Mouse (Mus musculus) limb, embryonic 12.5 days (tissue): ENCODE data around the gene Smtn. TPM values are rescaled to one million over a fixed set of nuclear protein-coding genes. Genes with fewer than 3 reads are reported as not detected.
A peak's percentile ranks its signal among the peaks of the same experiment; 100 is the strongest.

Experiments used
- ATAC-seq: fragments of 200-750 bp; cut with Nextera tagmentation; 2 replicates; pipeline ENCODE4 v1.8.0; 2017; ENCODE audit warnings: low read depth, moderate TSS enrichment; ENCODE audit not compliant: insufficient number of reproducible peaks, insufficient read depth, low FRiP score, low TSS enrichment
- H3K27ac ChIP-seq: fragments of 300-500 bp; sonication (generic); 2 replicates; pipeline ENCODE4 v1.5.1; 2016; ENCODE audit warnings: mild to moderate bottlenecking, moderate library complexity
- H3K27me3 ChIP-seq: fragments of 300-500 bp; sonication (generic); 2 replicates; pipeline ENCODE4 v1.6.1; 2016; ENCODE audit warnings: mild to moderate bottlenecking, moderate library complexity
- H3K36me3 ChIP-seq: fragments of 300-500 bp; sonication (generic); 2 replicates; pipeline ENCODE4 v1.6.1; 2016; ENCODE audit warnings: mild to moderate bottlenecking, moderate library complexity
- H3K4me1 ChIP-seq: fragments of 300-500 bp; sonication (generic); replicated peaks from 2 replicates; pipeline ENCODE4 v1.6.1; 2016
- H3K4me2 ChIP-seq: fragments of 300-500 bp; sonication (generic); 2 replicates; pipeline ENCODE4 v1.6.1; 2016; ENCODE audit warnings: mild to moderate bottlenecking, moderate library complexity
- H3K4me3 ChIP-seq: fragments of 300-500 bp; sonication (generic); replicated peaks from 2 replicates; pipeline ENCODE4 v1.5.1; 2016; ENCODE audit warnings: mild to moderate bottlenecking
- H3K9ac ChIP-seq: fragments of 300-500 bp; sonication (generic); replicated peaks from 2 replicates; pipeline ENCODE4 v1.6.1; 2016; ENCODE audit warnings: mild to moderate bottlenecking, moderate library complexity
- H3K9me3 ChIP-seq: fragments of 300-500 bp; sonication (generic); 2 replicates; pipeline ENCODE4 v1.6.1; 2016; ENCODE audit warnings: mild to moderate bottlenecking, moderate library complexity
- WGBS: fragments of 180-500 bp; shearing (Covaris S2); methylation state at CpG from one replicate; pipeline ENCODE4 v1.1.7; 2016; 5-methylcytosine and 5-hydroxymethylcytosine counted together
- polyA plus RNA-seq: library from polyadenylated mRNA; unstranded; fragments of >200 nt; fragmentation: Nextera tagmentation; extraction: Ambion mirVana; gene quantifications from 2 replicates; pipeline ENCODE4 v1.2.1, GENCODE M21; 2016

The Smtn gene
- polyA plus RNA-seq, 1 experiment from 2014 or later = 46.4 TPM

GRCm38 (mm10) chr11:3547969-3548368 is 7.6 kb upstream of the Smtn start:
- Histone ChIP-seq H3K4me1 (peaks cover 13% of the 10 kb centered on the region; the same call in 1 of the 2 replicates), H3K9ac (no peak overlapping the region), H3K27me3 (no peaks in the 10 kb centered on the region), H3K4me2 (no peak overlapping the region), H3K4me3 (no peak overlapping the region), H3K36me3 (no peaks in the 10 kb centered on the region), H3K27ac (no peak overlapping the region), H3K9me3 (peaks cover 6% of the 10 kb centered on the region; the same call in 1 of the 2 replicates)
- 44% methylated on average over 6 of the region's 6 CpGs for WGBS
- no peak for ATAC-seq

GRCm38 (mm10) chr11:3547047-3547446 is 6.6 kb upstream of the Smtn start:
- 94% methylated on average over 2 of the region's 2 CpGs for WGBS
- no peak for ATAC-seq
- peaks cover 16% of the 10 kb centered on the region; the same call in 1 of the 2 replicates for H3K4me1 ChIP-seq

GRCm38 (mm10) chr11:3546242-3546562 is 5.8 kb upstream of the Smtn start:
- H3K4me2 ChIP-seq = no peak overlapping the region
- peaks cover 6% of the 10 kb centered on the region; the same call in 1 of the 2 replicates for H3K9me3 ChIP-seq
- peak overlapping the region; percentile 23; the same call in 1 of the 2 replicates for H3K27ac ChIP-seq
- ATAC-seq = no peak
- peaks cover 16% of the 10 kb centered on the region; the same call in 1 of the 2 replicates for H3K4me1 ChIP-seq
- H3K36me3 ChIP-seq = no peaks in the 10 kb centered on the region
- H3K27me3 ChIP-seq = no peaks in the 10 kb centered on the region
- 22% methylated on average over 1 of the region's 1 CpGs for WGBS
- no peak overlapping the region for H3K4me3 ChIP-seq
- no peak overlapping the region for H3K9ac ChIP-seq

More at GRCm38 (mm10) chr11:3547047-3547446, 6.6 kb upstream of the Smtn start:
- H3K9me3 ChIP-seq = peaks cover 6% of the 10 kb centered on the region; the same call in 1 of the 2 replicates
- H3K27ac ChIP-seq = no peak overlapping the region
- no peaks in the 10 kb centered on the region for H3K36me3 ChIP-seq
- H3K4me3 ChIP-seq = no peak overlapping the region
- no peak overlapping the region for H3K9ac ChIP-seq
- H3K4me2 ChIP-seq = no peak overlapping the region
- H3K27me3 ChIP-seq = no peaks in the 10 kb centered on the region

- Histone ChIP-seq H3K4me1 (peaks cover 16% of the 10 kb centered on the region; the same call in 1 of the 2 replicates), H3K27ac (peak overlapping the region; percentile 32; the same call in 1 of the 2 replicates), H3K9me3 (peaks cover 6% of the 10 kb centered on the region; the same call in 1 of the 2 replicates), H3K4me3 (no peak overlapping the region), H3K27me3 (no peaks in the 10 kb centered on the region), H3K4me2 (no peak overlapping the region), H3K9ac (no peak overlapping the region), H3K36me3 (no peaks in the 10 kb centered on the region)
- ATAC-seq = no peak; the same call in 1 of the 2 replicates
- WGBS = 18% methylated on average over 9 of the region's 9 CpGs
Measured at GRCm38 (mm10) chr11:3545531-3546241, 5.3 kb upstream of the Smtn start.

- peaks cover 6% of the 10 kb centered on the region; the same call in 1 of the 2 replicates for H3K9me3 ChIP-seq
- peaks cover 16% of the 10 kb centered on the region; the same call in 1 of the 2 replicates for H3K4me1 ChIP-seq
- no peak overlapping the region for H3K9ac ChIP-seq
- no peak overlapping the region for H3K4me3 ChIP-seq
- WGBS = 92% methylated on average over 5 of the region's 5 CpGs
- no peak overlapping the region for H3K4me2 ChIP-seq
- no peak overlapping the region for H3K27ac ChIP-seq
- H3K27me3 ChIP-seq = no peaks in the 10 kb centered on the region
- no peak for ATAC-seq
- no peaks in the 10 kb centered on the region for H3K36me3 ChIP-seq
Measured at GRCm38 (mm10) chr11:3544409-3544808, 4.0 kb upstream of the Smtn start.

- Histone ChIP-seq H3K27ac (no peak overlapping the region), H3K36me3 (no peaks in the 10 kb centered on the region), H3K9me3 (peaks cover 6% of the 10 kb centered on the region; the same call in 1 of the 2 replicates), H3K4me1 (peaks cover 23% of the 10 kb centered on the region), H3K9ac (no peak overlapping the region), H3K4me2 (no peak overlapping the region), H3K4me3 (no peak overlapping the region), H3K27me3 (no peaks in the 10 kb centered on the region)
- ATAC-seq = no peak
- 35% methylated on average over 5 of the region's 5 CpGs for WGBS
Measured at GRCm38 (mm10) chr11:3543001-3543400, 2.6 kb upstream of the Smtn start.

GRCm38 (mm10) chr11:3541932-3542331 is 1.5 kb upstream of the Smtn start:
- no peak overlapping the region for H3K4me3 ChIP-seq
- no peak overlapping the region for H3K4me2 ChIP-seq
- no peak overlapping the region for H3K9ac ChIP-seq
- ATAC-seq = no peak
- H3K27me3 ChIP-seq = no peaks in the 10 kb centered on the region
- H3K36me3 ChIP-seq = peaks cover under 1% of the 10 kb centered on the region; the same call in 1 of the 2 replicates
- H3K9me3 ChIP-seq = peaks cover 6% of the 10 kb centered on the region; the same call in 1 of the 2 replicates
- no peak overlapping the region for H3K27ac ChIP-seq
- WGBS = 71% methylated on average over 3 of the region's 3 CpGs
- peaks cover 31% of the 10 kb centered on the region for H3K4me1 ChIP-seq

GRCm38 (mm10) chr11:3539826-3540196 is 601 bp downstream of the Smtn start:
- peaks cover 37% of the 10 kb centered on the region for H3K4me1 ChIP-seq
- H3K9ac ChIP-seq = no peak overlapping the region
- H3K4me3 ChIP-seq = peak overlapping the region; percentile 62
- no peak for ATAC-seq
- 80% methylated on average over 4 of the region's 4 CpGs for WGBS
- H3K9me3 ChIP-seq = peaks cover 6% of the 10 kb centered on the region; the same call in 1 of the 2 replicates
- H3K36me3 ChIP-seq = peaks cover 3% of the 10 kb centered on the region; the same call in 1 of the 2 replicates
- H3K4me2 ChIP-seq = peak overlapping the region; percentile 71
- no peaks in the 10 kb centered on the region for H3K27me3 ChIP-seq
- H3K27ac ChIP-seq = no peak overlapping the region

GRCm38 (mm10) chr11:3539111-3539825 is 1.1 kb downstream of the Smtn start:
- Histone ChIP-seq H3K9ac (peak overlapping the region; percentile 70), H3K27ac (no peak overlapping the region), H3K9me3 (0 out of 2 replicates have a peak, but pooled peaks cover under 1% of the 10 kb centered on the region), H3K4me3 (peak overlapping the region; percentile 62), H3K36me3 (peaks cover 3% of the 10 kb centered on the region; the same call in 1 of the 2 replicates), H3K27me3 (no peaks in the 10 kb centered on the region), H3K4me1 (peaks cover 39% of the 10 kb centered on the region), H3K4me2 (peak overlapping the region; percentile 71)
- 5% methylated on average over 33 of the region's 33 CpGs for WGBS
- peak; percentile 90 for ATAC-seq

GRCm38 (mm10) chr11:3538341-3538740 is 2.1 kb downstream of the Smtn start:
- peaks cover 10% of the 10 kb centered on the region for H3K36me3 ChIP-seq
- H3K4me1 ChIP-seq = peaks cover 39% of the 10 kb centered on the region
- H3K4me2 ChIP-seq = peak overlapping the region; percentile 71
- H3K9me3 ChIP-seq = no peaks in the 10 kb centered on the region
- 65% methylated on average over 4 of the region's 4 CpGs for WGBS
- ATAC-seq = no peak
- H3K27ac ChIP-seq = no peak overlapping the region
- peak overlapping the region; percentile 62 for H3K4me3 ChIP-seq
- H3K27me3 ChIP-seq = no peaks in the 10 kb centered on the region
- peak overlapping the region; percentile 70 for H3K9ac ChIP-seq

GRCm38 (mm10) chr11:3537711-3538110 is 2.7 kb downstream of the Smtn start:
- peak overlapping the region; percentile 62 for H3K4me3 ChIP-seq
- H3K4me2 ChIP-seq = peak overlapping the region; percentile 71
- no peak overlapping the region for H3K27ac ChIP-seq
- WGBS = 85% methylated on average over 3 of the region's 3 CpGs
- H3K9me3 ChIP-seq = no peaks in the 10 kb centered on the region
- peaks cover 34% of the 10 kb centered on the region for H3K4me1 ChIP-seq
- H3K36me3 ChIP-seq = peaks cover 17% of the 10 kb centered on the region
- H3K27me3 ChIP-seq = no peaks in the 10 kb centered on the region
- ATAC-seq = no peak
- H3K9ac ChIP-seq = no peak overlapping the region
